Mouse (Mus musculus) Patski (cell line): Measurements from ENCODE around the gene Lhfpl3. TPM values are rescaled to one million over a fixed set of nuclear protein-coding genes. Genes with fewer than 3 reads are reported as not detected.
A peak's percentile ranks its signal among the peaks of the same experiment; 100 is the strongest.
"Not testable (repeated sequence)": the region's sequence is repeated elsewhere in the genome, so short reads cannot be mapped to it uniquely, and the experiment has no call there.

Experiments
- ATAC-seq: fragments of 100-300 bp; one replicate; pipeline ENCODE4 v1.8.0; 2021
- CTCF ChIA-PET: fragments of 350-600 bp; sonication (Branson Sonifier 250); formaldehyde crosslinking; loops from one replicate; lab custom pipeline; 2022; ENCODE audit warnings: inconsistent platforms; lab: Charles Lee
- POLR2A ChIA-PET: fragments of 350-600 bp; sonication (Branson Sonifier 250); formaldehyde crosslinking; loops from one replicate; lab custom pipeline; 2022; ENCODE audit warnings: antibody characterized with exemption, inconsistent platforms; lab: Charles Lee
- DNase-seq: peaks from one replicate; pipeline ENCODE4 v3.0.0-alpha.2; 2011; ENCODE audit warnings: low read depth, low spot score
- H3K27me3 ChIP-seq: fragments of 371-371 bp; one replicate; pipeline ENCODE4 v1.5.1; 2021
- CTCF ChIP-seq: fragments of 100-300 bp; IDR thresholded peaks from one replicate; pipeline ENCODE4 v1.5.1; 2021
- in situ Hi-C: fragments of 300-500 bp; cut with MboI; formaldehyde crosslinking; loops from 3 replicates; pipeline ENCODE4 v1.11.1; 2018; ENCODE audit warnings: low pct_unique_long_range_greater_than_20kb, mixed read lengths
- polyA plus RNA-seq: library from polyadenylated mRNA; unstranded; gene quantifications from one replicate; pipeline ENCODE4 v1.2.3, GENCODE M21; 2021

The Lhfpl3 gene
- not detected for polyA plus RNA-seq

DNA sequence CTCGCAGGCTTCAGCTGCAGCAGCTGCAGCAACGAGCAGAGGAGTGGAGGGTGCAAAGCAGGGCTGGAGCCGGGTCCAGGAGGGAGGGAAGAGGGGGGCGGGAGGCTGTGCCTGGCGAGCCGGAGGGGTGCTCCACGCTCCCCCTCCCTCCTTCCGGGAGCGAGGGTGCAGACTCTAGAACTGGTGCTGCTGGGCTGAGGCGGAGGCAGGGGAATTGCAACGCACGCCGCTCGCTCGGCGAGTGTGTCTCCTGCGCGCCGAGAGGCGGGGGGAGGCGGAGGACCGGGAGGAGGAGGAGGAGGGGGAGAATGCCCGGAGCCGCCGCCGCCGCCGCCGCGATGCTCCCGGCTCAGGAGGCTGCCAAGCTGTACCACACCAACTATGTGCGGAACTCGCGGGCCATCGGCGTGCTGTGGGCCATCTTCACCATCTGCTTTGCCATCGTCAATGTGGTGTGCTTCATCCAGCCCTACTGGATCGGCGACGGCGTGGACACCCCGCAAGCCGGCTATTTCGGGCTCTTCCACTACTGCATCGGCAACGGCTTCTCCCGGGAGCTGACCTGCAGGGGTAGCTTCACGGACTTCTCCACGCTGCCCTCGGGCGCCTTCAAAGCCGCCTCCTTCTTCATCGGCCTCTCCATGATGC lies at the start of gene Lhfpl3:
Gene Lhfpl3, plus strand, starts transcription at position 175 of the 648 bp plus-strand sequence.
- ChIA-PET POLR2A (no interaction called here), CTCF (no interaction called here)
- no peak for DNase-seq
- in situ Hi-C loops: no loop called here
- no peak for ATAC-seq
- H3K27me3 ChIP-seq: peaks cover 52% of the 10 kb centered on the region
- TF ChIP-seq CTCF: no peak

DNA sequence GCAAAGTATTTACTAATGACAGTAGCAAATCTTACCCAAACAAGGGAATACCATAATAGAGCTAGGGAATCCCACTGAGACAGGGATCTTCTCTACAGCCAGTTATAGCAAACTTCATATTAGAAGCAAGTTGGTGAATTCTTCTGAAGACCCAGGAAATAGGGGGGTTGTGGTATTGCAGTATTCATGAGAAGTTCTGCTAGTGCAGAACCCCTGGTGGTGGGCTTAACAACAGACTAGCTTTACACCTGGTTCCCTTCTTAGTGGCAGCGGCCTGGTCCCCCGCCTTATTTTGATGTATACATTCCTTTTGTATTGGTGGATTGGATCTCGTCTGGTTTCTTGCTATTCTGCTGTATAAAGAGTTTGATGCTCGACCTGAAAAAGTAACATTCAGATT lies 39.6 kb upstream of the Lhfpl3 start:
- in situ Hi-C loops, H3K27me3 ChIP-seq, CTCF ChIA-PET, DNase-seq, POLR2A ChIA-PET, ATAC-seq: not testable (repeated sequence)

DNA sequence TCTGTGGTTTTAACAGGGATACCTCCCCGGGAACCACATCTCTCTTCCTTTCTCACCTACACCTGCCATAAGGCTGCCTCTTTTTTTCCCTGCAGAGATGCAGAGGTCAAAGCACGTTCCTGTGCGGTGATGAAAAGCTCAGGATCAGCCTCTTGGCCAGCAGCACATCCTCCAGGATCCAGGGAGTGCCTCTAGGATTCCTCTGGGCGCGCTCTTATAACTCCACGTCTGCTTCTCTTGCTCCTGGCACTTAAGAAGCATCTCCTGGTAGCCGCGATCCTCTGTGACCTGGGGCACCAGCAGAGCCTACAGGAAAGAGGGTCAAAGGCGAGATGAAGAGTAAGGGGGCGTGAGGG lies 352 bp upstream of the Lhfpl3 start:
- no peak for ATAC-seq
- TF ChIP-seq CTCF: no peak
- H3K27me3 ChIP-seq: peaks cover 51% of the 10 kb centered on the region
- ChIA-PET POLR2A (no interaction called here), CTCF (no interaction called here)
- in situ Hi-C loops: no loop called here
- DNase-seq: no peak

DNA sequence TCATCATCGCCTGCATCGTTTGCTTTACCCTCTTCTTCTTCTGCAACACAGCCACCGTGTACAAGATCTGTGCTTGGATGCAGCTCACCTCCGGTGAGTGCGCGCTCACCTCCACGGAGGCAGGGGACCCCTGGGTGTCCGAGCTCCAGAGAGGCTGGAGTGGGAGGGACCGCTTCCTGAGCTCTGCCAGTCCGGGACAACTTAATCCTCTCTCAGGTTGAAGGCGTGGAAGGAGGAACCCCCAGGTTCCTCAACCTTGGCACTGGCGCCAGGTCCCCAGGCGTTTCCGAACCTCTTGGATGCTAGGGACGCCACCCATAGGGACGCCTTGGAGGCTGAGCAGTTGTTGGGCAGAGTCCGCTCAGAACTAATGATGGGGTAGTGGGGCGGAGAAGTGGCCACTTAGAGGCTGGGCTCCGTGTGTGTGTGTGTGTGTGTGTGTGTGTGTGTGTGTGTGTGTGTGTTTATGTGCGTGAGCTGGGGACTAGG lies 718 bp downstream of the Lhfpl3 start:
- H3K27me3 ChIP-seq: peaks cover 56% of the 10 kb centered on the region
- no peak for ATAC-seq
- ChIA-PET POLR2A (no interaction called here), CTCF (no interaction called here)
- in situ Hi-C loops: no loop called here
- TF ChIP-seq CTCF: no peak
- DNase-seq: no peak

DNA sequence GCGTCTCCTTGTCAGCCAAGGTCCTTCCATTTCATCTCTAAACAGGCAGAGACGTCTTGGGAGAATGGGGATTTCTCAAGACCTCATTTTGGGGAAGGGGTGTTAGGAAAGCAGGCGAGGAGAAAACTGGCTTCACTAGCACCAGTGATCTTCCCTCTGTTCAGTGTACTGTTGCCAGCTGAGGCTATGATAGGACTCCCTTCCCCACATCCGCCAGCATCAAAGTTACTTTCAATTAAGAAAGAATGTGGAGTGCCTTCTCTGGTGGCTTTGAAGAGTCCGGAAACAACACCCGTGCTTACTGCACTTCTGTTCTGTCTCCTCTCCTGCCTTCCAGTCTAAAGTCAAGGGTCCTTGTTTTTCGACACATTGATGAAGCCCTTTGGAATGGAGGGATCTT lies 1.4 kb downstream of the Lhfpl3 start:
- ChIA-PET POLR2A (no interaction called here), CTCF (no interaction called here)
- no peak for DNase-seq

DNA sequence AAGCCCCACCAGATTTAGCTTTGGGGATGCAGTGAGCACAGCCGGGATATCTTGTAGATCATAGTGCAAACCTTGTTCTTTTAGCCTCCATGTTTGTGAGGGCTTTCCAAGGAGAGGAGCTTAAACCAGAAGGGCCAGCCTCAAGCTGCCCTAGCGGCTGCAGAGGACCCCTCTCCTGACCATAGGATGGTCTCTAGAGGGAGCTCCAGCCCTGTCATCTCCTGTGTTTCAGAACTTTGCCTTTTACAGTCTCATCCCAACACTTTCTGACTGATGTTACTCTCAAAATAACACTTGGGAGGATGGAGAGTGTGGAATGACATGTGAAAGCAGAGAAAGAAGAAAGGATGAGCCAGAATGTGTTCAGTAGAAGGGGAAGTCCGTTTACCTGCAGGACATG lies 11.4 kb downstream of the Lhfpl3 start:
- in situ Hi-C loops: no loop called here
- no peak for DNase-seq
- peaks cover 19% of the 10 kb centered on the region for H3K27me3 ChIP-seq
- TF ChIP-seq CTCF: peak; percentile 41
- ChIA-PET POLR2A (no interaction called here), CTCF (no interaction called here)
- no peak for ATAC-seq

More for the DNA sequence above, 1.4 kb downstream of the Lhfpl3 start:
- no peak for ATAC-seq
- peaks cover 56% of the 10 kb centered on the region for H3K27me3 ChIP-seq
- in situ Hi-C loops: no loop called here
- TF ChIP-seq CTCF: no peak

DNA sequence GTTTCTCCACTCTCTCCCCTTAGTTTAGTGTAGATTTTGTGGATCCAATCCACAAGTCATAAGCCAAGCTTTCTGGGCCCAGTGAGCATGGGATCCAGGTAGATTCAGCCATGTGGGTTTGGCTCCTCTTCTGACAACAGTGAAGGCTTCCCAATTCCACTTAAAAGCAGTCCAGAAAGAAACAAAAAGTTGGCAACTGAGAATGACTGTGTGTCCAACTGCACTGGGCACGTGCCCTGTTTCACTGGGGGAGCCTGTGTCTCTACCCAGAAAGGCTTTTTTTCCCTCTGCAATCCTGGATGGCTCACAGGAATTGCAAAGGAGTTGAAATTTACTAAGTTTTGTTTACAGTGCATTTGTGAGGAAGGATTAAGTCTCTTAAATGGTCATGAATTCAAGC lies 24.9 kb downstream of the Lhfpl3 start:
- DNase-seq: no peak
- no peak for TF ChIP-seq CTCF
- CTCF ChIA-PET: no interaction called here
- in situ Hi-C loops: no loop called here
- POLR2A ChIA-PET: no interaction called here
- peaks cover 3% of the 10 kb centered on the region for H3K27me3 ChIP-seq
- no peak for ATAC-seq

DNA sequence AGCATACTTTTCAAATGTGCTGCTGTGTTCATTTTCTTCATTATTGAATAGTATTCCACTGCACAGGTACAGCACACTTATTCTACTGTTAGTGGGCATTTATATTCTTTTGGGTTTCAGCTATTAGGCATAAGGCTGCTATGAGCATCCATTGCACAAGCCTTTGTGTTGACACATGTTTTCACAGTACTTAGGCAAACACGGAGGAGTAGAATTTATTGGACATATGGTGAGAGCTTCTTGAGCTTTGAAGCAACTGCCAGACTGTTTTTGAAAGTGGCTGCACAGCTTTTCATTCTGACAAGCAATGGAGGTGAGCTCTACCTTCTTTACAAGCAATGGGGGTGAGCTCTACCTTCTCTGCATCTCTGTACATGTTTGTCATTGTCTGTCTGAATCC lies 49.5 kb downstream of the Lhfpl3 start:
- CTCF ChIA-PET: no interaction called here
- POLR2A ChIA-PET: no interaction called here
- no peak for TF ChIP-seq CTCF
- ATAC-seq (no peak), DNase-seq (no peak)
- peaks cover 3% of the 10 kb centered on the region for H3K27me3 ChIP-seq
- in situ Hi-C loops: no loop called here

DNA sequence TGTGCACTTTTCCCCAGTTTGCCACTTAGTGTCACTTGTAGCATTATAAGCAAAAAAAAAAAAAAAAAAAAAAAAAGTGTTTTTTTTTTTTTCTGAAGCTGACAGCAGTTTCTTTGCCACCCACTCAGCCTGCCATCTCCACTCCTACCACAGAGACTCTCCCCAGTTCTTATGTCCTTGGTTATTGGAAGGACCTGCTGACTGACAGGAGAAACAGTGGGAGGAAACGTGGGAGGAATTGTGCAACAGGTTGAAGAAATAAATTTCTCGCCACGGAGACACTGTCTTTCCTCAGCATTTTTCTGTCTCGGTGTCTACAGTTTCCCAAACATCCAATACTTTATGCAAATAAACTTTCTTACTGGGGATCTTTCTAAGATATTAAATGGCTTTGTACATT lies 67.6 kb downstream of the Lhfpl3 start:
- ATAC-seq: no peak

DNA sequence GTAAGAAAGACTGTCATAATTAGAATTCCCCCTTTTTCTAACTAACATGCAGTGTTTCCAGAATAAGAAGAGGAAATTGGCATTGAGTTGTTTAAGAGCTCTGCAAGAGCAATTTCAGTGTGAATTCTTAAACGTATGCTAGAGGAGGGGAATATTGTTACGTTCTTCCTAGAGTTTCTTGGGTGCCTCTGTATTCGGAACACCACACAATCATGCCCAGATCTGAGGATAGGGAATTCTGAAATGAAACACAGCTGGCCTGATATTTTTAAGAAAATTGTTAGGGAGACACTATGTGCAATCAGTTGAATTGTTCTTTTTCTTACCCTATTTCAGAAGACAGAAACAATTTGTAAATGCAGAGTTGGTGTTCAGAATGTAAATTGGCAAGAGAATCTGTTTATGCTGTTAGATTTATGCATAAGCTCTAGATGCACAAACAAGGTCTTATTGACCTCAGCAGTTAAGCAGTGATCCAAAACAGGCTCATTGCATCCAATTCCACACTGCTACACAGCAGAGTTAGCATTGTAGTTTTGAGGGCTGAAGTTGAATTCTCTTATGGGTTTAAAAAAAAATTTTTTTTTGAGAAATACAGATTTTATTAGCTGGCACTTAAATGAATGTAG lies 84.1 kb downstream of the Lhfpl3 start:
- POLR2A ChIA-PET: no interaction called here
- in situ Hi-C loops: no loop called here
- no peak for DNase-seq
- no peak for ATAC-seq
- CTCF ChIA-PET: no interaction called here
- no peak for TF ChIP-seq CTCF
- H3K27me3 ChIP-seq: peaks cover 16% of the 10 kb centered on the region

More for the DNA sequence above, 67.6 kb downstream of the Lhfpl3 start:
- ChIA-PET CTCF (no interaction called here), POLR2A (no interaction called here)
- TF ChIP-seq CTCF: no peak
- in situ Hi-C loops: no loop called here
- DNase-seq: no peak
- H3K27me3 ChIP-seq: peaks cover 4% of the 10 kb centered on the region

DNA sequence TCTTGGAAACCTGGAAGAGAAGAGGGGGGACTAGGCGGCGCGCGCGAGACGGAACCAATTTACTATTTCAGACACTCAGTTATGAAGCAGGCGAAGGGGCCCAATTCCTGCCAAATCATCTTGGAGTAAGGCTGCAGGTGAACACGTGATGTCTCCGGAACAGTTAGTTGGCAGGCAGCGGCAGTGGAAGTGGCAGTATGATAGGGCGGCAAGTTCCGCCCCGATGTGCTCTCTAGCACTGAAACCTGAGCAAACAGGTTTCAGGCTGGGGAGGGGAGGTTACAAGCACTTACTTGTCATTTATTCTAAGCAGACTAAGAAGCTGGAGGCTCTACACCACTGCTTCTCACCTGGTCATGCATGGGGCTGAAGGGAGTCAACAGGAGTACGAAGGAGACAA lies 105.7 kb downstream of the Lhfpl3 start:
- CTCF ChIA-PET: no interaction called here
- no peak for ATAC-seq

More for the DNA sequence above, 105.7 kb downstream of the Lhfpl3 start:
- in situ Hi-C loops: no loop called here
- no peak for TF ChIP-seq CTCF
- no peaks in the 10 kb centered on the region for H3K27me3 ChIP-seq
- no peak for DNase-seq
- POLR2A ChIA-PET: no interaction called here
